Mouse (Mus musculus) ES-E14 (cell line): Measurements from ENCODE around the gene Myt1l. TPM values are rescaled to one million over a fixed set of nuclear protein-coding genes. Genes with fewer than 3 reads are reported as not detected.

ENCODE experiments used
- DNase-seq: peaks from one replicate; pipeline ENCODE4 v3.0.0-alpha.2; 2013; ENCODE audit warnings: low read depth, low spot score
- H3K27ac ChIP-seq: 2 replicates; pipeline ENCODE4 v1.5.1; 2012; ENCODE audit warnings: low read depth, mild to moderate bottlenecking, low read length, moderate library complexity, mixed read lengths; ENCODE audit not compliant: poor library complexity, insufficient read depth, severe bottlenecking
- H3K36me3 ChIP-seq: 2 replicates; pipeline ENCODE4 v1.6.1; 2012; ENCODE audit warnings: mild to moderate bottlenecking, low read length, moderate library complexity, mixed read lengths; ENCODE audit not compliant: control insufficient read depth, poor library complexity, insufficient read depth, severe bottlenecking
- H3K4me1 ChIP-seq, 2 experiments: fragments of 150-350 bp in 1 of 2; sonication (generic) in 1 of 2; 2 replicates each; pipeline ENCODE4 v1.6.1; 2012; ENCODE audit warnings: low read length in 2 of 2, mild to moderate bottlenecking in 1 of 2, mixed read lengths in 1 of 2; ENCODE audit not compliant: control insufficient read depth in 2 of 2, insufficient read depth in 2 of 2, poor library complexity in 1 of 2
- H3K4me3 ChIP-seq, 2 experiments: fragments of 150-350 bp in 1 of 2; sonication (generic) in 1 of 2; 2 replicates each; pipeline ENCODE4 v1.5.1; 2012; ENCODE audit warnings: low read length in 2 of 2, low read depth in 1 of 2, mild to moderate bottlenecking in 1 of 2, mixed read lengths in 1 of 2; ENCODE audit not compliant: insufficient read depth in 1 of 2, poor library complexity in 1 of 2, severe bottlenecking in 1 of 2
- H3K9ac ChIP-seq: 2 replicates; pipeline ENCODE4 v1.6.1; 2012; ENCODE audit warnings: low read depth, mild to moderate bottlenecking, low read length, mixed read lengths; ENCODE audit not compliant: poor library complexity, insufficient read depth, severe bottlenecking
- H3K9me3 ChIP-seq: fragments of 150-350 bp; sonication (generic); 2 replicates; pipeline ENCODE4 v1.6.1; 2012; ENCODE audit warnings: low read depth, mild to moderate bottlenecking, low read length; ENCODE audit not compliant: control insufficient read depth, insufficient read depth
- CHD2 ChIP-seq: IDR thresholded peaks from 2 replicates; pipeline ENCODE4 v1.6.1; 2014; ENCODE audit warnings: mild to moderate bottlenecking, low read depth, low read length, inconsistent platforms
- HCFC1 ChIP-seq: IDR thresholded peaks from 2 replicates; pipeline ENCODE4 v1.6.1; 2012; ENCODE audit warnings: low read length, inconsistent platforms, borderline replicate concordance; ENCODE audit not compliant: insufficient read depth
- MAFK ChIP-seq: IDR thresholded peaks from 2 replicates; pipeline ENCODE4 v1.6.1; 2014; ENCODE audit warnings: mild to moderate bottlenecking, low read depth, low read length, inconsistent platforms; ENCODE audit not compliant: insufficient read depth
- ZC3H11A ChIP-seq: IDR thresholded peaks from 2 replicates; pipeline ENCODE4 v1.6.1; 2012; ENCODE audit warnings: low read depth, mild to moderate bottlenecking, inconsistent platforms, low read length, borderline replicate concordance
- ZNF384 ChIP-seq: IDR thresholded peaks from 2 replicates; pipeline ENCODE4 v1.6.1; 2012; ENCODE audit warnings: low read depth, low read length, inconsistent platforms
- in situ Hi-C, 2 experiments: fragments of 600-800 bp; cut with MboI; formaldehyde crosslinking; loops; one replicate each; pipeline ENCODE4 v1.15.1; 2025; ENCODE audit warnings: low sequenced_read_pairs in 2 of 2, inconsistent platforms in 1 of 2; ENCODE audit not compliant: unreplicated experiment in 2 of 2
- total RNA-seq: library from RNA; depleted of rRNA; stranded (reverse); fragments of 300-350 nt; gene quantifications from 2 replicates; pipeline ENCODE4 v1.2.3, GENCODE M21; 2012

The Myt1l gene
- total RNA-seq, 1 experiment = 0.27 TPM

- peak overlapping the region; percentile 65 to 66 for H3K4me3 ChIP-seq
- H3K27ac ChIP-seq = no peak overlapping the region
- in situ Hi-C loops = no loop called here
- peaks cover 2 to 8% of the 10 kb centered on the region in 2 experiments; a peak in 2 of 4 replicates for H3K4me1 ChIP-seq
- H3K9me3 ChIP-seq = no peaks in the 10 kb centered on the region
- peak overlapping the region; percentile 55 for H3K9ac ChIP-seq
- H3K36me3 ChIP-seq = no peaks in the 10 kb centered on the region
- TF ChIP-seq MAFK = no peak
- TF ChIP-seq ZC3H11A = no peak
- no peak for TF ChIP-seq ZNF384
- TF ChIP-seq CHD2 = no peak
- no peak for TF ChIP-seq HCFC1
- DNase-seq = no peak
Observed at GRCm38 (mm10) chr12:29938376-29939041, 410.3 kb downstream of the Myt1l start.

DNA sequence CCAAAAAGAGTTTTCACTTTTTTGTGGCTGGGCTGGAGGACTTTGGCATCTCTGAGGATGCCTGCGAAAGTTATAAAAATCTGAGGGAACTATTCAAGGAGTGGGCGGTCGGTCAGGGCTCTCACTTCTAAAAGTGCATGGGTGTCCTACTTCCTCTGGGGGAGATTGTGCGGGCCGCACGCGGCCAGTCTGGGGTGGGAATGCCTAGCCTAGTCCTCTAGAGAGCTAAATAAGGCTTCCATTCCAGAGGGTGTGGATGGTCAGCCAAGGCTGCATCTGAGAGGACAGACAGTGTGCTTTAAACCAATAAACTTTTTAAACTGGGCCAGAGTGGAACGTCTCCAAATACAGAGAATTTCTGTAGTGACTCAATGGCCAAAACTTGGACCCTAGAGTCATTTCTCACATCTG, 411.1 kb downstream of the Myt1l start:
- no peak overlapping the region for H3K27ac ChIP-seq
- peaks cover 2 to 5% of the 10 kb centered on the region in 2 experiments; a peak in 1 of 4 replicates for H3K4me1 ChIP-seq
- H3K9me3 ChIP-seq = no peaks in the 10 kb centered on the region
- no peak for DNase-seq
- H3K4me3 ChIP-seq = peak overlapping the region in 1 of 2 experiments; percentile 65; a peak in 1 of 4 replicates
- in situ Hi-C loops = no loop called here
- H3K9ac ChIP-seq = no peak overlapping the region
- TF ChIP-seq ZC3H11A (no peak), ZNF384 (no peak), HCFC1 (no peak), CHD2 (no peak), MAFK (no peak)
- H3K36me3 ChIP-seq = no peaks in the 10 kb centered on the region

DNA sequence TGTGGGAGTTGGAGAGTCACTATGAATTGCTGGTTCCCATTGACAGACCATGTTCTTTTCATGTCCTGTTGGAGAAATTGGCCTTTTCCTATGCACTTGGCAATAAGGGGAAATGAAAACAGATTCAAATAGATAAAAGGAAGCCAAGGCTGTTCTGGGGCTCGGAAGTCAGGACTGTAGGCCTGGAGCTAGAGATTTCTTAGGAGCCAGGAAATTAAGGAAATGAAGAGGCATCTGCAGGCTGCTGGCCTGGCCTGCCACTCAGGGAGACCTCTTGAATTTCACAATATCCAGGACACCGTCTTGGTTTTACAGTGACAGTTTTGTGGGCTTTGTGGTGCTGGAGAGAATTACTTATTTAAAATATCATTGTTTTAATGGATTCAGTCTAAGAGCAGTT, 414.3 kb downstream of the Myt1l start:
- Histone ChIP-seq H3K4me3 (no peak overlapping the region), H3K4me1 (peaks cover 2 to 4% of the 10 kb centered on the region in 2 experiments; a peak in 1 of 4 replicates), H3K9ac (no peak overlapping the region), H3K27ac (no peak overlapping the region), H3K36me3 (no peaks in the 10 kb centered on the region), H3K9me3 (no peaks in the 10 kb centered on the region)
- DNase-seq = no peak
- TF ChIP-seq ZC3H11A = no peak
- no peak for TF ChIP-seq ZNF384
- no peak for TF ChIP-seq MAFK
- no peak for TF ChIP-seq HCFC1
- TF ChIP-seq CHD2 = no peak
- in situ Hi-C loops = no loop called here

DNA sequence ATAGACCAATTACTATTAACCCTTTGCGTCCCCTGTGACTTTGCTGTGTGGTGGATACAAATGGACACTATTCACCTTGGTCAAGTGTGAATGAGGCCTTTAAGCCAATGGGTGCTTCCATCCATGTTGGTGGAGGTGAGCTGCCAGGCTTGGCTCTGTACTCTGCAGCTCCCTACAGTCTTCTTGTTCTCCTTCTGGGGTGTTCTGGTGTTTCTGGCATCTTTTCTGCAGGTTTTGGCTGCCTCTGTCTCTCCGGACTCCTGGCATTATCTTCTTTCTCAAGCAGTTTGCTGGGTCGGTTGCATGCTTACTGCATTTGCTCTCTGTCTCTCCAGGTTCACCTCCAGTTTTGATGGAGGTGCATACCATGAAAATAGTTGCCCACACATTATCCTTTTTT, 416.5 kb downstream of the Myt1l start:
- TF ChIP-seq MAFK = no peak
- no peak for TF ChIP-seq CHD2
- TF ChIP-seq ZNF384 = no peak
- TF ChIP-seq ZC3H11A = no peak
- no peak for TF ChIP-seq HCFC1
- DNase-seq = no peak
- Histone ChIP-seq H3K9me3 (no peaks in the 10 kb centered on the region), H3K36me3 (no peaks in the 10 kb centered on the region), H3K27ac (no peak overlapping the region), H3K4me3 (no peak overlapping the region), H3K4me1 (peaks cover 2 to 4% of the 10 kb centered on the region in 2 experiments; a peak in 1 of 4 replicates), H3K9ac (no peak overlapping the region)
- in situ Hi-C loops = no loop called here
